Mouse (Mus musculus): ENCODE measurements around the gene Bach1. TPM values are rescaled to one million over a fixed set of nuclear protein-coding genes. Genes with fewer than 3 reads are reported as not detected.

Bach1 gene
- total RNA-seq, 2 experiments from 2014 or later, result 25.8 to 33.0 TPM

- intact Hi-C loops (cut with DNase I), result no loop called here
- no peak for DNase-seq (ENCODE audit: low spot score)
Measured at GRCm38 (mm10) chr16:87777373-87777772, 78.6 kb downstream of the Bach1 start.

DNA sequence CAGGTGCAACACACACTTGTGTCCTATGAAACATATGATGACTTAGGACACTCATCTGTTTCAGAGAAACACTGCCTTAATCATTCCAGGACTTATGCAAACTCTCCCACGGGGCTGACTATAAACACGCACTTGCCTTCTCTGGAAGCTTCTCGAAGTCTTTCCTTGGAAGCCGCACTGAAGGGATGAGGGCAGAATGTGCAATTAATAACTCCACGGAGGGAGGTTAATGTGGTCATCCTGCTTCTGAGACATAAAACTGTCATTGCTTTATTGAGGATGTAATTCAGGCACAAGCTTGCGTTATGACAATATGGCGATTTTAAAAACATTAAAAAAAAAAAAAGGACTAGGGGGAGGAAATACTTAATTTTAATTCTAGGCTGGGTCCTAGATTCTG lies 82.9 kb downstream of the Bach1 start:
- no peak for DNase-seq (ENCODE audit: low spot score)

More for the DNA sequence above, 82.9 kb downstream of the Bach1 start:
- intact Hi-C loops (cut with DNase I), result no loop called here

Other genes with a start within 250 kb of the Bach1 start
- 10 to 100 TPM; 46.1 to 47.1 TPM for gene Usp16, start 244.2 kb upstream of the Bach1 start, total RNA-seq (2021)
- 100 to 1,000 TPM; 144 to 174 TPM for gene Cct8, start 203.1 kb upstream of the Bach1 start, total RNA-seq (2021)
- 1 to 10 TPM; 2.2 to 2.3 TPM for gene Map3k7cl, start 145.6 kb upstream of the Bach1 start, total RNA-seq (2021)

Data from heart, postnatal 25 days (tissue).